Mouse (Mus musculus) heart, postnatal 0 days (tissue): Measurements from ENCODE around the gene Cenpn.

ENCODE experiments used
- CTCF ChIP-seq: IDR thresholded peaks from 2 replicates; pipeline ENCODE4 v1.5.1; 2016; ENCODE audit warnings: antibody characterized with exemption, control low read depth, low read depth
- EP300 ChIP-seq: IDR thresholded peaks from 2 replicates; pipeline ENCODE4 v1.6.1; 2016; ENCODE audit warnings: antibody characterized with exemption, low read depth

- TF ChIP-seq EP300 (no peak), CTCF (no peak)
These were observed 33.7 kb upstream of the Cenpn start for GRCm38 (mm10) chr8:116887813-116888212.
